8 mouse cellular contexts compared by ENCODE assay signal in genomic region chr7:27361283-27361946, GRCm38 (mm10). TPM values are rescaled to one million over a fixed set of nuclear protein-coding genes. Genes with fewer than 3 reads are reported as not detected.
DNase-seq lines count a peak whose midpoint lies in the region; ATAC-seq and TF ChIP-seq lines count a peak whose summit lies in the region.

No protein-coding gene starts in this region.

- H3K79me2 ChIP-seq in C2C12 (ENCODE audit: control insufficient read depth, insufficient read depth) = no peaks in the 10 kb centered on the region
- no peaks in the 10 kb centered on the region for H3K79me2 ChIP-seq in liver, adult 2 months (ENCODE audit: control insufficient read depth, insufficient read depth, low read length)

- peak; percentile 91 for ATAC-seq in heart, embryonic 11.5 days (replicated peaks; ENCODE audit: insufficient number of reproducible peaks, low FRiP score, low TSS enrichment)
- ATAC-seq in kidney, embryonic 16.5 days (ENCODE audit: low FRiP score, low TSS enrichment) = peak; percentile 94
- ATAC-seq in stomach, embryonic 14.5 days (ENCODE audit: insufficient number of reproducible peaks, insufficient read depth, low FRiP score, low read depth) = peak; percentile 97

- TF ChIP-seq POLR2A in brain, embryonic 14.5 days (IDR thresholded peaks at IDR 0.05; ENCODE audit: borderline replicate concordance, extremely low read depth, insufficient read depth, insufficient read length, poor library complexity, severe bottlenecking) = peak; percentile 76
- no peak for TF ChIP-seq POLR2A in liver, adult 2 months (IDR thresholded peaks at IDR 0.05; ENCODE audit: extremely low read depth, insufficient read depth, low read length)

- H3K27ac ChIP-seq in heart, embryonic 11.5 days (ENCODE audit: low read depth, low read length) = no peak overlapping the region
- no peak overlapping the region for H3K27ac ChIP-seq in kidney, embryonic 16.5 days (ENCODE audit: low read length)
- no peak overlapping the region for H3K27ac ChIP-seq in liver, adult 2 months (replicated peaks; ENCODE audit: insufficient read depth, low read depth, low read length)
- no peak overlapping the region for H3K27ac ChIP-seq in stomach, embryonic 14.5 days (ENCODE audit: low read length)

- H3K36me3 ChIP-seq in C2C12 (ENCODE audit: control insufficient read depth, insufficient read depth) = no peaks in the 10 kb centered on the region
- no peaks in the 10 kb centered on the region for H3K36me3 ChIP-seq in erythroblast, embryonic 14.5 days (ENCODE audit: control insufficient read depth)
- H3K36me3 ChIP-seq in heart, embryonic 11.5 days (ENCODE audit: control insufficient read depth, insufficient read depth, low read length) = no peaks in the 10 kb centered on the region
- no peaks in the 10 kb centered on the region for H3K36me3 ChIP-seq in kidney, embryonic 16.5 days (ENCODE audit: insufficient read depth, low read length)
- no peaks in the 10 kb centered on the region for H3K36me3 ChIP-seq in liver, adult 2 months (ENCODE audit: control insufficient read depth, insufficient read depth, low read length)
- H3K36me3 ChIP-seq in stomach, embryonic 14.5 days (ENCODE audit: control insufficient read depth, insufficient read depth, low read length) = no peaks in the 10 kb centered on the region

- TF ChIP-seq CTCF in C2C12 (IDR thresholded peaks at IDR 0.05; ENCODE audit: control insufficient read depth, insufficient read depth, insufficient read length) = no peak
- no peak for TF ChIP-seq CTCF in brain, embryonic 14.5 days (IDR thresholded peaks at IDR 0.05; ENCODE audit: borderline replicate concordance, extremely low read depth, insufficient read depth, insufficient read length)
- TF ChIP-seq CTCF in liver, adult 2 months (IDR thresholded peaks at IDR 0.05; ENCODE audit: low read depth, low read length) = no peak

- H3K9me3 ChIP-seq in erythroblast, embryonic 14.5 days (ENCODE audit: control insufficient read depth, low read length) = peaks cover 22% of the 10 kb centered on the region; the same call in 1 of the 2 replicates
- no peaks in the 10 kb centered on the region for H3K9me3 ChIP-seq in heart, embryonic 11.5 days (replicated peaks; ENCODE audit: control insufficient read depth, low read length)
- no peaks in the 10 kb centered on the region for H3K9me3 ChIP-seq in kidney, embryonic 16.5 days (ENCODE audit: low read length)
- H3K9me3 ChIP-seq in stomach, embryonic 14.5 days (ENCODE audit: control insufficient read depth, low read depth, low read length) = no peaks in the 10 kb centered on the region

- no peaks in the 10 kb centered on the region for H3K27me3 ChIP-seq in C2C12 (ENCODE audit: control insufficient read depth, insufficient read depth, insufficient read length)
- peaks cover 73% of the 10 kb centered on the region for H3K27me3 ChIP-seq in erythroblast, embryonic 14.5 days (ENCODE audit: control insufficient read depth)
- H3K27me3 ChIP-seq in heart, embryonic 11.5 days (ENCODE audit: control insufficient read depth, insufficient read depth, low read length) = peaks cover 37% of the 10 kb centered on the region
- H3K27me3 ChIP-seq in kidney, embryonic 16.5 days (ENCODE audit: insufficient read depth, low read length) = peaks cover 42% of the 10 kb centered on the region
- peaks cover 19% of the 10 kb centered on the region for H3K27me3 ChIP-seq in liver, adult 2 months (ENCODE audit: control insufficient read depth, insufficient read depth, low read length)
- peaks cover 32% of the 10 kb centered on the region for H3K27me3 ChIP-seq in stomach, embryonic 14.5 days (ENCODE audit: control insufficient read depth, insufficient read depth, low read length)

- H3K79me3 ChIP-seq in C2C12 (ENCODE audit: low read depth) = no peaks in the 10 kb centered on the region

- peak overlapping the region; percentile 60 for H3K4me2 ChIP-seq in heart, embryonic 11.5 days
- peak overlapping the region; percentile 89 for H3K4me2 ChIP-seq in kidney, embryonic 16.5 days (replicated peaks; ENCODE audit: low read depth, low read length)
- peak overlapping the region; percentile 79 for H3K4me2 ChIP-seq in stomach, embryonic 14.5 days (replicated peaks; ENCODE audit: low read depth, low read length)

- peak; percentile 100 for DNase-seq in brain, embryonic 14.5 days (ENCODE audit: low read depth)
- DNase-seq in liver, adult 2 months (ENCODE audit: extremely low read depth, low read depth, low spot score) = peak; percentile 90
- DNase-seq in naive thymus-derived CD4-positive, alpha-beta T cell, adult 2 months (ENCODE audit: low read depth) = peak; percentile 97

- H3K4me1 ChIP-seq in erythroblast, embryonic 14.5 days (ENCODE audit: control insufficient read depth) = peaks cover 31% of the 10 kb centered on the region
- peaks cover 6% of the 10 kb centered on the region; the same call in 1 of the 2 replicates for H3K4me1 ChIP-seq in heart, embryonic 11.5 days (ENCODE audit: control insufficient read depth, insufficient read depth, low read length)
- H3K4me1 ChIP-seq in kidney, embryonic 16.5 days (ENCODE audit: insufficient read depth, low read length) = peaks cover 26% of the 10 kb centered on the region
- no peaks in the 10 kb centered on the region for H3K4me1 ChIP-seq in liver, adult 2 months (ENCODE audit: control insufficient read depth, insufficient read depth, low read length)
- H3K4me1 ChIP-seq in stomach, embryonic 14.5 days (ENCODE audit: control insufficient read depth, insufficient read depth, low read length) = peaks cover 19% of the 10 kb centered on the region

- H3K4me3 ChIP-seq in C2C12 (ENCODE audit: insufficient read depth, poor library complexity, severe bottlenecking) = peak overlapping the region; percentile 26
- H3K4me3 ChIP-seq in erythroblast, embryonic 14.5 days (replicated peaks) = peak overlapping the region; percentile 53
- H3K4me3 ChIP-seq in heart, embryonic 11.5 days (ENCODE audit: low read depth, low read length) = peak overlapping the region; percentile 32
- peak overlapping the region; percentile 60 for H3K4me3 ChIP-seq in kidney, embryonic 16.5 days (ENCODE audit: low read length)
- peak overlapping the region; percentile 60 for H3K4me3 ChIP-seq in liver, adult 2 months (ENCODE audit: insufficient read depth, low read depth, low read length)
- peak overlapping the region; percentile 47 for H3K4me3 ChIP-seq in stomach, embryonic 14.5 days (ENCODE audit: low read depth, low read length)

- peak overlapping the region; percentile 30; the same call in 1 of the 2 replicates for H3K9ac ChIP-seq in heart, embryonic 11.5 days (ENCODE audit: low read depth, low read length)
- peak overlapping the region; percentile 69 for H3K9ac ChIP-seq in kidney, embryonic 16.5 days (replicated peaks; ENCODE audit: low read length)
- H3K9ac ChIP-seq in liver, adult 2 months (ENCODE audit: low read depth, low read length) = peak overlapping the region; percentile 70
- H3K9ac ChIP-seq in stomach, embryonic 14.5 days (replicated peaks; ENCODE audit: low read depth, low read length) = peak overlapping the region; percentile 46; the same call in 1 of the 2 replicates

- under 1% methylated on average over 52 of the region's 52 CpGs for WGBS in heart, embryonic 11.5 days (ENCODE audit: insufficient replicate concordance)
- WGBS in kidney, embryonic 16.5 days = under 1% methylated on average over 52 of the region's 52 CpGs
- 1% methylated on average over 52 of the region's 52 CpGs for WGBS in liver, adult 2 months
- WGBS in stomach, embryonic 14.5 days = under 1% methylated on average over 52 of the region's 52 CpGs

- H3ac ChIP-seq in C2C12 (ENCODE audit: control insufficient read depth, insufficient read length, low read depth) = peak overlapping the region; percentile 85

TF ChIP-seq in C2C12, 6 proteins besides CTCF, POLR2A, EP300 and RAD21:
- TF ChIP-seq USF1 (IDR thresholded peaks at IDR 0.05; ENCODE audit: low read depth) (peak; percentile 72), MAX (IDR thresholded peaks at IDR 0.05) (no peak), MYOD1 (IDR thresholded peaks at IDR 0.05; ENCODE audit: control insufficient read depth, insufficient read length, low read depth) (no peak)

RNA-seq across cellular contexts. Expression of gene Gm20479, which starts 4.2 kb away (rescaled TPM):
- not detected for polyA plus RNA-seq in C2C12 (2012; fragmentation: generic; extraction: Trizol)
- polyA plus RNA-seq in brain, embryonic 14.5 days (2012; rRNA removed) = 0.20 TPM in 1 of 2 replicates, not detected in the other
- polyA plus RNA-seq in erythroblast, embryonic 14.5 days (2012) = not detected in 2 replicates
- polyA plus RNA-seq in heart, embryonic 11.5 days (2014; fragmentation: Nextera tagmentation; extraction: Ambion mirVana) = 1.6 and 2.1 TPM in 2 replicates
- polyA plus RNA-seq in kidney, embryonic 16.5 days (2015; fragmentation: Nextera tagmentation; extraction: Ambion mirVana) = 0.64 and 0.80 TPM in 2 replicates
- total RNA-seq in liver, adult 2 months (2014; rRNA removed) = not detected in 2 replicates
- polyA plus RNA-seq in liver, adult 2 months (2012; rRNA removed) = not detected in 2 replicates
- 0.53 and 1.9 TPM in 2 replicates for polyA plus RNA-seq in stomach, embryonic 14.5 days (2014; fragmentation: Nextera tagmentation; extraction: Ambion mirVana)

RNA-seq across cellular contexts. Expression of gene Shkbp1, which starts 5.6 kb away (rescaled TPM):
- polyA plus RNA-seq in C2C12 (2012; fragmentation: generic; extraction: Trizol) = 27.6 TPM
- 142 and 232 TPM in 2 replicates for polyA plus RNA-seq in brain, embryonic 14.5 days (2012; rRNA removed)
- 13.0 and 15.9 TPM in 2 replicates for polyA plus RNA-seq in erythroblast, embryonic 14.5 days (2012)
- 33.3 and 34.1 TPM in 2 replicates for polyA plus RNA-seq in heart, embryonic 11.5 days (2014; fragmentation: Nextera tagmentation; extraction: Ambion mirVana)
- polyA plus RNA-seq in kidney, embryonic 16.5 days (2015; fragmentation: Nextera tagmentation; extraction: Ambion mirVana) = 51.4 and 56.9 TPM in 2 replicates
- 3.6 and 4.4 TPM in 2 replicates for total RNA-seq in liver, adult 2 months (2014; rRNA removed)
- polyA plus RNA-seq in liver, adult 2 months (2012; rRNA removed) = 19.8 and 23.9 TPM in 2 replicates
- 41.5 and 41.6 TPM in 2 replicates for polyA plus RNA-seq in stomach, embryonic 14.5 days (2014; fragmentation: Nextera tagmentation; extraction: Ambion mirVana)

RNA-seq across cellular contexts. Expression of gene Ltbp4, which starts 23.9 kb away (rescaled TPM):
- polyA plus RNA-seq in C2C12 (2012; fragmentation: generic; extraction: Trizol) = 22.9 TPM
- 24.3 and 24.4 TPM in 2 replicates for polyA plus RNA-seq in brain, embryonic 14.5 days (2012; rRNA removed)
- polyA plus RNA-seq in erythroblast, embryonic 14.5 days (2012) = 0.01 and 0.03 TPM in 2 replicates
- 28.9 and 31.5 TPM in 2 replicates for polyA plus RNA-seq in heart, embryonic 11.5 days (2014; fragmentation: Nextera tagmentation; extraction: Ambion mirVana)
- 45.9 and 55.8 TPM in 2 replicates for polyA plus RNA-seq in kidney, embryonic 16.5 days (2015; fragmentation: Nextera tagmentation; extraction: Ambion mirVana)
- 9.4 and 24.2 TPM in 2 replicates for total RNA-seq in liver, adult 2 months (2014; rRNA removed)
- polyA plus RNA-seq in liver, adult 2 months (2012; rRNA removed) = 29.2 and 32.5 TPM in 2 replicates
- 178 and 189 TPM in 2 replicates for polyA plus RNA-seq in stomach, embryonic 14.5 days (2014; fragmentation: Nextera tagmentation; extraction: Ambion mirVana)

Comparison
In these comparisons a context has a peak if more than half of its experiments do, and no peak if none do; other contexts are left out.
1. RNA of gene Ltbp4, which starts 23.9 kb away (polyA plus RNA-seq): 178 to 189 TPM in stomach, embryonic 14.5 days, 45.9 to 55.8 TPM in kidney, embryonic 16.5 days, 29.2 to 32.5 TPM in liver, adult 2 months, 28.9 to 31.5 TPM in heart, embryonic 11.5 days, 24.3 to 24.4 TPM in brain, embryonic 14.5 days and 22.9 TPM in C2C12 (single experiment); 0.01 to 0.03 TPM in erythroblast, embryonic 14.5 days; every median in the first group is over 10 times any median in the second.
2. Peak in every context shown above with its lines, with median percentiles within 50 percentile points of each other: H3K4me3 ChIP-seq, DNase-seq, ATAC-seq, H3K4me2 ChIP-seq and H3K9ac ChIP-seq.